Mouse (Mus musculus) liver, postnatal 0 days (tissue): ENCODE measurements at regions not wholly inside any gene's neighbourhood (a gene's known extent, or its start where the extent isn't known, plus 50 kb on each side); places are given as distances from the start of the nearest gene placed in this dataset.

Experiments used
- CTCF ChIP-seq: sonication (generic); IDR thresholded peaks from 2 replicates; pipeline ENCODE4 v1.5.1; 2016; ENCODE audit warnings: antibody characterized with exemption, low read depth
- EP300 ChIP-seq: IDR thresholded peaks from 2 replicates; pipeline ENCODE4 v1.6.1; 2016; ENCODE audit warnings: antibody characterized with exemption, low read depth, mild to moderate bottlenecking

GRCm38 (mm10) chrX:158931864-158932263, 278.2 kb upstream of the Rps6ka3 start:
- TF ChIP-seq EP300 (no peak), CTCF (no peak)
